Mouse (Mus musculus) spleen, adult 12 weeks (tissue): Measurements from ENCODE around the gene F7.

ENCODE experiments used
- DNase-seq: peaks from one replicate; pipeline ENCODE4 v3.0.0; 2022; ENCODE audit warnings: low spot score

F7 gene

DNA sequence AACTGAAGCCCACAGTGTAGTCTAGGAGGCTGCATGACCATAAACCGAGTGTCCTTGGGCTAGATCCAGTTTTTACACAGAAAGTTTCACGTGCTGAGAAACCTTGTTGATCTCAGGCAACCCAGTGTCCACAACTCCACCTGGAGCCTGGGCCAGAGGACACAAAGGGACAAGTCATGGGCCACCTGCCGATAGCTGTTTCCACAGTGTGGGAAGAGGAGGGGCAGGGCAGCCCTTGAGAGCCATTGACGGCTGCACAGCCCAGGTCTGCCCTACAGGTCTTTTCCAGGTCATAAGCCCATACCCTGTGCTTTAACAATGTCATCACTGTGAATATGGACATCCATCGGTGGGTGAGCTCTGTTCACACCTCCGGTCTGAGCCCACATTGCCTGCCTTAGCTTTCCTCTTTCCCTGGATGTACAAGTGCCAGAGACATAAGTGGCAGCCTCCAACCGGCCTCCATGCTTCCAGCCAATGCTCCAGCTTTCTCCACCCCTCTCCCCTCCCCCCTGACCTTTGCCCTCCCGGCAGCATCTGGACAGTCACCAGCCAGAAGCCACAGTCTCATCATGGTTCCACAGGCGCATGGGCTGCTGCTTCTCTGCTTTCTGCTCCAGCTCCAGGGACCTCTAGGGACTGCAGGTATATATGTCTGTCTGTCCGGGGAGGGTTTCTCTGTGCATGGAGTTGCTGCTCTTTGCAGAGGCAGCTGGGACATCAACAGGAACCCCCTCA, at the start of gene F7:
Gene F7, plus strand, starts transcription at position 548 of the 738 bp plus-strand sequence.
- DNase-seq, result no peak

DNA sequence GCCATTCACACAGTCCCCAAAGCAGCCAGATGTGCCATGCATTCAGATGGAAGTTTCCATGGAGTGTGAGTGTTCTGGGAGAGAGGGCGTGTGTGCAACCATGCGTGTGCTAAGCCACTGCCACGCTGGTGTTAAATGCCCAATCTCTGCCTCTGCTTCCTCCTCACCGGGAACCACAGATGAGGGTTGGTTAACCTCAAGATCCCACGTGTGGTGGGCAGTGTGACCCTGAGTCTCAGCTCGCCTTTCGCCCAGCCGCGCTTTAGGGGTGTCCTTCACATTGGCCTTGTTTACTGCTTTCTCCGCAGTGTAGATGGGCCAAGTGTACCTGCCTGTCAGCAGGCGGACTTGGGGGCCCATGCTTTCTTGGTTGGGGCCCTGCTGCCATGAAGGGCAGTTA, 49.5 kb upstream of the F7 start:
- no peak for DNase-seq

DNA sequence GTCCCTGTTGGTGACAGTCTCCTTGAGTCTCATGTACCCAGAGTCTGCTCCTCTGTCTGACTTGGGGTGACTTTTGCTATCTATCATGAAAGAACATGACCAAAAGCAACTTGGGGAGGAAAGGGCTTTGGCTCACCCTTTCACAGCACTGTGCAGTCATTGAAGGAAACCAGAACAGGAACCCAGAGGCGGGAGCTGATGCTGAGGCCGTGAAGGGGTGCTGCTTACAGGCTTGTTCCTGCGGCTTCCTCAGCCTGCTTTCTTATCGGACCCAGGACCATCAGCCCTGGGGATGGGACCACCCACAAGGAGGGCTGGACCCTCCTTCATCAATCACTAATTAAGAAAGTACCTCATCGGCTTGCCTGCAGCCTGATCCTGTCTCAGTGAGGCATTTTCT, 49.1 kb upstream of the F7 start:
- no peak for DNase-seq

DNA sequence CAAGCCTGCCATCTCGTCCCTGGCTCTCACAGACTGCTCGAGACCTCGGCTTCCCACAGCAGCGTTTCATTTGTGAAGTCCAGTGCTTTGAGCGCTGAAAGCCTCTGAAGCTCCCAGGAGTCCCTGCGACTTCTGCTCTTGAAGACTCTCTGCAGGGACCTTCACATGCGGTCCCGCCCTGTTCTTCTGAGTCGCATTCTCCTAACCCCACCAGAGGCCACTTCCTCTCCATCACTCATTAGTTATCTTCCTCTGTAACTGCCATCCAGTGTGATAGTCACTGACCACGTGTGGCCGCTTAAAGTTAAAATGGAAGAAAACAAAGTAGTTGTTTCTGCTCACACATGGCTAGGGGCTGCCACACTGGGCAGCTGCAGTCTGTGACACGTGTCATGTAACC, 48.5 kb upstream of the F7 start:
- DNase-seq, result no peak

DNA sequence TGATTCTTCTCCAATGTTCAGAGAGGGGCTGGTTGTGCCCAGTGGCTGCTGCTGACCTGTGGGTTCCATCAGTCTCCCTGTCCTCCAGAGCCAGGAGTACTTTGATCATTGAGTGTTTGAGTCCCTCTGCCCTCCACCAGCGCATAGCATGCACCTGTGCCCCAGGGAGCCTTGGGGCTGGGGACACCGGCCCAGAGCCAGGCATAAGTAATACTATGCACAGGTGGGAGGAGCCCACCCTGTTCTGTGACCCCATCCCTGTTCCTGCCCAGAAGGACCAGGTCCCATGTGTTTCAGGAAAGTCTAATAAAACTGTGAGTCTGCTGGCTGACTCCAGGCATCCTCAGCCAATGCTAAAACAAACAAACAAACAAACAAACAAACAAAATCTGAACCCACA, 47.5 kb upstream of the F7 start:
- DNase-seq, result no peak

DNA sequence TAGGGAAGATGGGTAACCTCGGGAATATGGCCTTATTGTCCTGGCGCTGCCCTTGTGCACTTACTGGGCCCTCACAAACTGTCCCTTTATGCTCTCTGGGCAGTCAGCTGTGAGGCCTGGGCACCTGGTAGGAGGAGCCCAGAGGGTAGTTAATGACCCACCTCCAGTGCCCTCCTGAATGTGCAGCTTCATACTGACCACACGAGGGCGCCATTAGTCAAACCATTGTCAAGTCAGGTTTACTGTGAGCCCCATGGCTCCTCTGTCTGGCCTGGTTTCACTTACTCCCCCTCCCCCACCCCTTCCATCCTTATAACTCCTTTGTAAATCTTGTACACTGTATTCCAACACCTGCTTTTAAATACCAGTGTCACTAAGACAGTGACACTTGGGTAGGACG, 47.1 kb upstream of the F7 start:
- no peak for DNase-seq

DNA sequence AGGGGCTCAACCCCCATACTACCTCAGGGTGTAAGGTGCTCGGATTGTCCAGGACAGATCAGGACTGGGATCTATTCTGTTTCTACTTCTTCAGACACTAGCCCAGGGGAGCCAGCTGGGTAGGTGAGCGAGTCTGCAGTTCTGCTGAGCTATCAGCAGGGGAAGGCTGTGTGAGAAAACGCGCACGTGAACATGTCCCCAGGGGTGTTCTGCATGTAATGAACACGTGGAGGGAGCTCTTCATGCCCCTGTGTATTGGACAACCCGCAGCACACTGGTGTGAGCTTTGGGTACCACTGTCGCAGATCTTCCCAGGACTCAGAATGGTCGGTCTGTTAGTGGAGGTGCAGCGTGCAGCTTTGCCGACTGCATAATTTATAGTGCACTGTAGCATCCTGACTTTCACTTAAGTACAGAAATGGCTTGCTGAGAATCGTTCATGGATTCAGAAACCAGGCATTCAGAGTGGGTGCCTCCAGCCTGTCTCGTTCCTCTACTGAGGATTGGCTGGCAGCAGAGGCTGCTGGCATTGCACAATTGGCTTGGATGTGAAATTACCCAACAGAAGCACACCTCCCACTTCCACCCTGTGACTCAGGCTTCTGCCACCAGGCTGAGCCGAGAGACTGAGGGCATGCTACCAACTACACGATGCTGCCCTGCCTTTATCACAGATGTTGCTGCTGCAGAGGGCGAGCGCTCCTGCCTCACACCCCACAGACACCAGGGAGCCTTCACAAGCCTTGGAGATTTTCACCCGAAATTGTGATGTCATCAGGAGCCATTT, 42.0 kb upstream of the F7 start:
- DNase-seq, result no peak

DNA sequence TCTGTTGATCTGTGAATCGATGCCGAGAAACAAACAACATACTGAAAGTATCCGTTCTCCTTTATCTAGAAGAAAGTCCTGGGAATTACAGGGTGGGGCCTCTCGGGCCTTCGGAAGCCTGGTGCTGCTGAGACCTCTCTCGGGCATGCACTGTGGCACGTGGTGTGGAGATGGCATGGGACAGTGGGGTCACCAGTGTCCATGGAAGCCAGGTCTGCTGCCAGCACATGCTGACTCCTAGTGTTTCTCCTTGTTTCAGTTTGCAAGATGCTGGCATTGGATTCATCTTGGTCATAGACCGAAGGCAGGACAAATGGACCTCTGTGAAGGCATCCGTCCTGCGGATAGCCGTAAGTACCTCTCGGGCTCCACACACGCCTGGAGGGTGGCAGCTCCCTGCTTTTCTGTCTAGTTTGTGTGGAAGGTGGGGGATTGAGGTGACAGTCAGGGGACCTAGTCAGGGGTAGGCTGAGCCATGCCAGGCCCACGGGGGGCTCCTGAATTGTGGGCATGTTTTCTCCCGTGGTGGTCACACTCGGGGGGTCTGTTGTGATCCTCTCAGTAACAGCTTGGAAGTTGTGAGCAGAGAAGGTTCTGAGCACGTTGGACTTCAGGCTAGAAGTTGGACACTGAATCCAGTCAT, 41.1 kb upstream of the F7 start:
- DNase-seq, result no peak

DNA sequence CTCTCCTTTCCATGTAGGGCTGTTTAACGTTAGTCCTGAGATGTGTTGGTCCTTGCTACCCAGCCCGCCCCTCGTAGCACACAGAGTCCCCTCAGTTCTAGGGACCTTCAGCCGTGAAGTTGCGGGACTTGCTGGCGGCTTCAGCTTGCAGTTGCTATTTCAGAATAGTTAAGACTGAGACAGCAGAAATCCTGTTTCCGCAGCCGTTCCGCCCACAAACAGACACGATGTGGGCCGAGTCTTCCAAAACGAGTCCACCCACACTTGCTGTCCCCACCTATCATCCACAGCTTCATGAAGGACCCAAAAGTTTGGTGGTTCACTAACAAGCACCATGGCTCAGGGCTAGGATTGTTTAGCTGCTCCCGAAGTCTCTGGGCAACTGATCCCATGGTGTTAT, 40.6 kb upstream of the F7 start:
- no peak for DNase-seq

DNA sequence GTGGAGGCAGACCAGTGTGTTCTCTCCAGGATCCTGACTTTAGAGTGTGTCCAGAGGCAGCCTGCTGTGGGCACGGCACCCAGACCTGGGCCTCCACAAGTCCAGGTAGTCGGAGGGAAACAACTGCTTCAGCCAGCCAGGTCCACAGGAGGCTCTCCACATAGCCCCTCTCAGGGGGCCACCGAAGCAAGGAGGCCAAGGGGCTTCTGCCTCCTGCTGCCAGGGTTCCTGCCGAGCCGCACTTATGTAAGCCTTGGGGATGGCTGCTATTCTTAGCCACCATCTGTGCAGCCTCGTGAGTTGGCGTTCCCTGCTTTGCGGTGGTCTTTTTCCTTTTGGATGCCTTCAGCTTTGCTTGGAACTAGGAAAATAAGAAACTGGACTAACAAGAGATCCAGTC, 38.3 kb upstream of the F7 start:
- DNase-seq, result no peak

DNA sequence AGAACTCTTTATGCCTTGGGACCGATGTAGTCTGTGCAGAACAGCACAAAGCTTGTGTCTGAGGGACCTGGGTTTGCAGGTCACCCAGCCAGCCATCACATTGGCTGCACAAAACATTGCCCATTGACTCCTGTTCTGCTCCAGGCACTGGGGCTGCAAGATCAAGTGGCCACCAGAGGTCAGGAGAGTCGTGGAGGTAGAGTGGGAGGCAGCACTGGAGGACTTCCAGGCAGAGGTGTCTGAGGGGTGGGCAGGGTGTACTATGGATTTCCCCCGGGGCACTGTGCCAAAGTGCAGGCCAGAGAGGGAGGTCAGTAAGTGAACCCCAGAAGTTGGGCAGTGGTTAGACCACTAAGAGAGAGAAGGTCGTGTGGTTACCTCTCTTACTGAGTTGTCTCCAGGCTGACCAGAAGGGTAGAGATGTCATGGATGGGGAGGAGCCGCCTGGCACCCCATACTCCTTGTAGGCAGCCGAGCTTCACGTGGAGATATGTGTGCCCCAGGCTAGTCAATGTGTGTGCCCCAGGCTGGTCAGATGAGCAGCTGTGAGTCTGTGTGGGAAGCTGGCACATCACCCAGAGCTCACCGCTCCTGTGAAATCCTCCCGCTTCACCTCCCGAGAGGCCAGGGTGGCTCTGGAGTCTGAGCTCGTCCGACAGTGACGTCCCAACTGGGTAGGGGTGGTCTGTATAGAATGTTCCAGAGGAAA, 37.0 kb upstream of the F7 start:
- no peak for DNase-seq

DNA sequence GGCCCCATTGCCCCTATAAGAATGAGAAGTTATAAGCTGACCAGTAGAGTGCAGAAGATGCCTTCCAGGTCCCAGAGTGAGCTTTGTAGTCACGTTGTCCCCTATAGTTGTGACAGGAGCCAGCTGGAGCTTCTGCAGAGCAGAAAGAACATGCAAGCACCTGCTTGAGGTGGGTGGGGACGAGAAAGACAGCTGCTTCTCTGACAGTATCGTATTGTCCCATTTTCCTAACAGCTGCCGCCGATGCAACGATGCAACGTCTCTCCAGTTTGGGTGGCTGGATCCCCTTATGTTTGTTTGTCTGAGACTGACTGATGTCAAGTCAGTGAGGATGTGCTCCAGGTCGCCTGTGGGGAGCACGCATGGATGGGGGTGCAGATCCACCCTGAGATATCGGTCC, 34.4 kb upstream of the F7 start:
- no peak for DNase-seq

DNA sequence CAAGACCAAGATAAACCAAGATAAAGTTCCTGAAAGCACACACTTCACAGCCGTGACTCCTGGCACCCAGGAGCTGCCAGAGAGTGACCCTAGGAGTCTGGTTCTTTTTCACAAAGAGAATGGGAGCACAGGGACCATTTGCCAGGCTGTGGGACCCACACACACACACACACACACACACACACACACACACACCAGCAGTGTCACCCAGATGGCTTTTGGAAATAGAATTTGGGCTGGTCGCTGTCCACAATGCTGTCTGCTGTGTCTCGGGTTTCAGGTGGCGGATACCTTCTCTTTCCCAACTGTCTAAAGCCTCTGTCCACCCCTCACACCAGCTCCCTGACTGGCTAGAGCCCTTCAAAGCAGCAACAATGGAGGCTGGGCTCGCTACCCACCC, 31.4 kb upstream of the F7 start:
- no peak for DNase-seq

DNA sequence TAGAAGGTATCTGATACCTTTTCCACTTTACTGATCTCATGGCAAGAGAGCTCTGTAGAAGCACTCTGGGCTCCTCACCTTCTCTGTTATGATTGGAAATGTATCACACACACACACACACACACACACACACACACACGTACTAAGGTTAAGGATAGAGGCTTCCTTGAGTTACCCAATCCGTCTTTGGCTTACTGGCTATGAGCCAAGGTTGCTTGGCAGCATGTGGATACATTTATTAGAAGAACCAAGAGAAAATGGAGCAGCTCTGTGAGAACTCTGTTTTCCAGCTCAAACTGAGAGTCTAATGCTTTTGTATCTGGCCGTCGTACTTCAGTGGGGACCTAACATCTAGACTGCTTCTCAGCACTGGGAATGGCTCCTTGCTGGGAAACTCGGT, 30.4 kb upstream of the F7 start:
- no peak for DNase-seq

DNA sequence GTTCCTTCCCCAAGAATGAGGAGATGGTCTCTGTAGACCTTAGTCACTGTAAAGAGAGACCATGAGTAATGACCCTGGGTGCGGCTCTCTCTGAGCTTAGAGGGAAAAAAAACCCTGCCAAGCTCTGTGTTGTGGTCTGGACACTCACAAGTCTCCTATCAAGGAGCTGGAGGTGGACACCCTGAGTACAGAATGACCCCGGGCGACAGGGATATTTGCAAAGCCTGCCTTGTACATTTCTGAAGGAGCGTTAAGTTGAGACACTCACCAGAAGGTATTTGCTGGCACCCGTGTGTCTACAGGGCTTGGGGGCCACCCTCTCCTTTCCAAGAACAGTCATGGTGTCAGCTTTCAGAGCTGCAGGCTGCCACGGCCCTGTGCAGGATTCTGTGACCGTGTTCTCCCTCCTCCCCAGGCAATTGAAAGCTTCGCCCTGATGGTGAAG, 29.0 kb upstream of the F7 start:
- no peak for DNase-seq

DNA sequence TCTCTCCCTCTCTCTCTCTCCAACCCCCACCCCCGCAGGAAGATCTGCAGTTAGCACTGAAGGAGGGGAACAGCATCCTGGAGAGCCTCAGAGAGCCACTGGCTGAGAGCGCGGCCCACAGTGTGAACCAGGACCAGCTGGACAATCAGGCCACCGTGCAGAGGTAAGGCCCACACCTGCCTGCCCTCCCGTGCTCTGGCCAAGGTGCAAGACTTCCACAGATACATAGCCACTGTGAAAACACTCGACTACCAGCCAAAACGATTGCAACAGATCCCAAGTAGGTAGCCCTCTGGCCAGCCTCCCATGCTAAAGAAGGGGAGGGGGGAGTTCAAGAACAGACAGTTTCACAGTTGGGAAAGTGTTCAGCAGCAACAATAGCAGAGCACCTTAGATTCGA, 27.5 kb upstream of the F7 start:
- DNase-seq, result no peak

DNA sequence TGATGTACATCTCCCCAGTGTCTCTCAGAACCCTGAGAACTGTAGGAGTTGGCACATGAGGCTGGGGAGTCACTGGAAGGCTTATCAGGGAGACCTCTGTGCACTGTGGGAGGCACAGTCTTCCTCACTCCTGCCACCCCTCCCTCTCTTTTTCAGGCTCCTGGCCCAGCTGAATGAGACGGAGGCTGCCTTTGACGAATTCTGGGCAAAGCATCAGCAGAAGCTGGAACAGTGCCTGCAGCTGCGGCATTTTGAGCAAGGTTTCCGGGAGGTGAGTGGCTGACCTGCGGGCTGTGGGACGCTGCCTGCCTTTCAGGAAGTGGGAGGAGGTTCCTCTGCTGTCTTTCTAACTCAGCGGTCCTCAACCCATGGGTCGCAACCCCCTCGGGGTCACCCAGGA, 26.0 kb upstream of the F7 start:
- DNase-seq, result no peak

DNA sequence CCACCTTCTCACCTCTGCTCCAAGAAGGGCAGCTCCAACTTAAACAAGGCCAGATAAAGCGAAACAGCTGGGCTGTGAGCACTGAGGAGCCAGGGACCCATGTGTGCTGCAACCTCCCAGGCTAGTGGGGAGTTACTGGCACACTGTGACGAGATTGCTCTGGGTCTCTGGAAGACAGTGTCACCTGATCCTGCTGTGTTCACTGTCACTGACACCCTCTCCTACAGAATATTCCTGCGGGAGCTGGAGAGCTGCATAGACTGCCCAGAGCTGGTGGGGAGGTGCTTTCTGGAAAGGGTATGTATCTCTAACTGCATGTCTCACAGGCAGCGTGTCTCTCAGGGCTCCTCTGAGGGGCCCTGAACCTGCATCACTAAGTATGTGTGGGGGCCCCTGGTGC, 18.4 kb upstream of the F7 start:
- DNase-seq, result no peak

DNA sequence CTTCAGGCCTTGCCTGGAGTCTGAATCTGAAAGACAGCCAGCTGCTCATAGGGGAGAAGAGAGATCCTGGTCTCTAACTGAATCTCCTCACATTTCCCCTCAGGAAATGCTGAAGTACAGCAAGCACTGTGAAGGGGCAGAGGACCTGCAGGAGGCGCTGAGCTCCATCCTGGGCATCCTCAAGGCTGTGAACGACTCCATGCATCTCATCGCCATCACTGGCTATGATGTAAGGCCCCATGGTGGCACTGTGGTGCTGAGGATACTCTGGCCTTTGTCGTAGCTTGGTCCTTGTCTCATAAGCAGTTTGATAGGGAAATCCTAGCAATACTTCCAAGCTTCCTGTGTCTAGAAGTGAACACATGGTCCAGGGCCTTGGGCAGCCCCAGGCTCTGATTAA, 15.5 kb upstream of the F7 start:
- DNase-seq, result no peak

DNA sequence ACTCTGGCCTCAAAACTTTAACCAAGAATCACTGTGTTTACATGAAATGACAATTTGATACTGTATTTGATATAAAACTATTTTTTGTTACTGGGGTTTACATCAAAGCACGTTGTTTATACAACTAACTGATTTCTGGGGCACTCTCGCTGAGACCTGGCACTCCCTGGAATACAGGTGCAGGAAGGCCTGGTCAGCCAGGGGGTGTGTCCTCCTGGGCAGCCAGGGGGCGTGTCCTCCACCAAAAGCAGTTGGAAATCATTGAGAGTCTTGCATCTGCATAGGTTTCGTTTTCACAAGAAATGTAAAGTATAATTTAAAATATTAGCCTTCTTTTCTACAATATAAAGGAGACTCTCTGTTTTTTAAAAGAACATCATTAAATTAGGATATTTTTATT, 6.3 kb upstream of the F7 start:
- DNase-seq, result no peak

DNA sequence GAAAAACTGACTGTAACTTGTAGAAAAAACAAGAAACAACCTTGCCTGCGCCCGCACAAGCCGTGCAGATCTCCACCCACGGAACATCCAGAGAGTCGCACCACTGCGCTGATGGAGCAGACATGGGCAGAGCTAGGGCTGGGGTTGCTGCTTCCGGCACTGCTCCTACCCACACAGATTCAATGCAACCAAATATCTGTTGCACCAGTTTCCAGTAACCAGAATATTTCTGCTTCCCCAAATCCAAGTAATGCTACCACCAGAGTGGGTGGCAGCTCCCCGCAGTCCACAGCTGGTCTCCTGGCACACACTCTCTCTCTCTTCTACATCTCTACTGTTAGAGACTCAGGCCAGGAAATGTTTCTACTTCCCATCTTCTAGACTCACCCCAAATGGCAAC, 4.0 kb upstream of the F7 start:
- no peak for DNase-seq

DNA sequence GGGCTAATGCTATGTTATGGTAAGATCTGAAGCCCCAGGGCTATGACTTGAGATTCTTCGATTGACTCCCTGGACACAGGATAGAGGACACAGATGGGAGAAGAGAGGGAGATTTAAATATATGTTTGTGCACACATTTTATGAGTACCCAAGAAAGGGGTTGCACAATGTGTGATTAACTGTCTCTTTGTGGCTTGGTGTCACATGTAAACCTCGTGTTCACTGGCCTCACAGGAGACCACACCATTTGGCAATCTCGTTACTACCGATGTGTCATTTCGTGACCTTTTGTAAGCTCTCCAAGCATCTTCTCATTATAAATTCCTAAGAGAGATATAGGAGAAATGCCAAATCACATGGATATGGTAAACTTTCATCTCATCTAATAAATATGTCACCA, 1.8 kb downstream of the F7 start:
- no peak for DNase-seq

DNA sequence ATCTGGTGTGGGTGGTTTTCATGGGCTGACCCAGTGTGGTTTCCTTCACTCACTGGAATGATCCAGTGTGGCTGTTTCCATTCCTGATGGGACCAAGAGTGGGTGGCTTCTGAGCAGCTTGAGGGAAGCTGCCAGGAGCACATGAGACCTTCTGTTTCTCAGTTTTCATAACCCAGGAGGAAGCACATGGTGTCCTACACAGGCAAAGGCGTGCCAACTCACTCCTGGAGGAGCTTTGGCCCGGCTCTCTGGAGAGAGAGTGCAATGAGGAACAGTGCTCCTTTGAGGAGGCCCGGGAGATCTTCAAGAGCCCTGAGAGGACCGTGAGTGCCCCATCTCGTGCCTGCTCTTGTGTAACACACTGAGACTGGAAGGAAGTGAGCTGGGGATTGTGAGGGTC, 2.6 kb downstream of the F7 start:
- no peak for DNase-seq
